Mouse (Mus musculus): ENCODE measurements around the gene Synpr. TPM values are rescaled to one million over a fixed set of nuclear protein-coding genes. Genes with fewer than 3 reads are reported as not detected.
A peak's percentile ranks its signal among the peaks of the same experiment; 100 is the strongest.
"Not testable (repeated sequence)": the region's sequence is repeated elsewhere in the genome, so short reads cannot be mapped to it uniquely, and the experiment has no call there.

Gene Synpr
- total RNA-seq (2021): not detected
- long read RNA-seq, experiment 1: 0 reads
- long read RNA-seq, experiment 2: 0 reads

- no peak for DNase-seq (ENCODE audit: low spot score)
Observed at GRCm38 (mm10) chr14:13284091-13284844, at the start of gene Synpr. TSS of gene Synpr (plus strand) at chr14:13284780.

- peak; percentile 10 for DNase-seq (ENCODE audit: low spot score)
Observed at GRCm38 (mm10) chr14:13236929-13237328, 47.7 kb upstream of the Synpr start.

GRCm38 (mm10) chr14:13247431-13247830 is 37.1 kb upstream of the Synpr start:
- no peak for DNase-seq (ENCODE audit: low spot score)

- no peak for DNase-seq (ENCODE audit: low spot score)
Observed at GRCm38 (mm10) chr14:13249361-13249760, 35.2 kb upstream of the Synpr start.

- no peak for DNase-seq (ENCODE audit: low spot score)
Observed at GRCm38 (mm10) chr14:13252594-13252993, 32.0 kb upstream of the Synpr start.

GRCm38 (mm10) chr14:13254741-13255140 is 29.8 kb upstream of the Synpr start:
- not testable (repeated sequence) for DNase-seq (ENCODE audit: low spot score)

- DNase-seq (ENCODE audit: low spot score): no peak
Observed at GRCm38 (mm10) chr14:13262406-13262805, 22.2 kb upstream of the Synpr start.

GRCm38 (mm10) chr14:13266331-13266730 is 18.2 kb upstream of the Synpr start:
- no peak for DNase-seq (ENCODE audit: low spot score)

- DNase-seq (ENCODE audit: low spot score): no peak
Observed at GRCm38 (mm10) chr14:13267181-13267580, 17.4 kb upstream of the Synpr start.

- DNase-seq (ENCODE audit: low spot score): no peak
Observed at GRCm38 (mm10) chr14:13283211-13283610, 1.4 kb upstream of the Synpr start.

- DNase-seq (ENCODE audit: low spot score): no peak
Observed at GRCm38 (mm10) chr14:13284845-13285198, 242 bp downstream of the Synpr start.

GRCm38 (mm10) chr14:13285341-13286130 is 956 bp downstream of the Synpr start:
- DNase-seq (ENCODE audit: low spot score): no peak

- no peak for DNase-seq (ENCODE audit: low spot score)
Observed at GRCm38 (mm10) chr14:13294200-13294599, 9.6 kb downstream of the Synpr start.

GRCm38 (mm10) chr14:13314323-13314722 is 29.7 kb downstream of the Synpr start:
- DNase-seq (ENCODE audit: low spot score): no peak

- DNase-seq (ENCODE audit: low spot score): no peak
Observed at GRCm38 (mm10) chr14:13328461-13328860, 43.9 kb downstream of the Synpr start.

- DNase-seq (ENCODE audit: low spot score): no peak
Observed at GRCm38 (mm10) chr14:13332497-13333306, 48.1 kb downstream of the Synpr start.

GRCm38 (mm10) chr14:13333372-13333771 is 48.8 kb downstream of the Synpr start:
- no peak for DNase-seq (ENCODE audit: low spot score)

GRCm38 (mm10) chr14:13336162-13336561 is 51.6 kb downstream of the Synpr start:
- DNase-seq (ENCODE audit: low spot score): no peak

- no peak for DNase-seq (ENCODE audit: low spot score)
Observed at GRCm38 (mm10) chr14:13340688-13341087, 56.1 kb downstream of the Synpr start.

GRCm38 (mm10) chr14:13344240-13344639 is 59.7 kb downstream of the Synpr start:
- DNase-seq (ENCODE audit: low spot score): no peak

- DNase-seq (ENCODE audit: low spot score): no peak
Observed at GRCm38 (mm10) chr14:13349170-13349865, 64.7 kb downstream of the Synpr start.

Data from gastrocnemius, adult 18-20 months (tissue).